Mouse (Mus musculus) embryonic facial prominence, embryonic 14.5 days (tissue): ENCODE data around the gene Rap2a. TPM values are rescaled to one million over a fixed set of nuclear protein-coding genes. Genes with fewer than 3 reads are reported as not detected.

Experiments used
- ATAC-seq: fragments of 200-750 bp; cut with Nextera tagmentation; 2 replicates; pipeline ENCODE4 v1.8.0; 2017; ENCODE audit warnings: low read depth, moderate number of reproducible peaks, moderate TSS enrichment
- DNase-seq: peaks from one replicate; pipeline ENCODE4 v3.0.0-alpha.2; 2015; ENCODE audit warnings: low spot score
- H3K27ac ChIP-seq: fragments of 300-500 bp; sonication (generic); replicated peaks from 2 replicates; pipeline ENCODE4 v1.5.1; 2014; ENCODE audit warnings: low read depth, mild to moderate bottlenecking, low read length, moderate library complexity
- H3K27me3 ChIP-seq: fragments of 300-500 bp; sonication (generic); replicated peaks from 2 replicates; pipeline ENCODE4 v1.6.1; 2014; ENCODE audit warnings: low read length; ENCODE audit not compliant: control insufficient read depth, insufficient read depth
- H3K36me3 ChIP-seq: fragments of 300-500 bp; sonication (generic); 2 replicates; pipeline ENCODE4 v1.6.1; 2014; ENCODE audit warnings: low read length, mixed read lengths; ENCODE audit not compliant: control insufficient read depth, insufficient read depth
- H3K4me1 ChIP-seq: fragments of 300-500 bp; sonication (generic); 2 replicates; pipeline ENCODE4 v1.6.1; 2014; ENCODE audit warnings: antibody characterized with exemption, low read length; ENCODE audit not compliant: control insufficient read depth, insufficient read depth
- H3K4me2 ChIP-seq: fragments of 300-500 bp; sonication (generic); 2 replicates; pipeline ENCODE4 v1.6.1; 2014; ENCODE audit warnings: low read depth, mild to moderate bottlenecking, low read length, moderate library complexity, mixed read lengths
- H3K4me3 ChIP-seq: fragments of 300-500 bp; sonication (generic); 2 replicates; pipeline ENCODE4 v1.5.1; 2014; ENCODE audit warnings: low read depth, mild to moderate bottlenecking, low read length
- H3K9ac ChIP-seq: fragments of 300-500 bp; sonication (generic); 2 replicates; pipeline ENCODE4 v1.6.1; 2014; ENCODE audit warnings: low read depth, mild to moderate bottlenecking, low read length, moderate library complexity, mixed read lengths
- H3K9me3 ChIP-seq: fragments of 300-500 bp; sonication (generic); 2 replicates; pipeline ENCODE4 v1.6.1; 2016; ENCODE audit warnings: low read length; ENCODE audit not compliant: control insufficient read depth
- WGBS: fragments of 180-500 bp; shearing (Covaris S2); extraction: QIAGEN DNeasy Blood & Tissue Kit; methylation state at CpG from one replicate; pipeline ENCODE4 v1.1.7; 2014; 5-methylcytosine and 5-hydroxymethylcytosine counted together
- polyA plus RNA-seq: library from polyadenylated mRNA; unstranded; fragments of >200 nt; fragmentation: Nextera tagmentation; extraction: Ambion mirVana; gene quantifications from 2 replicates; pipeline ENCODE4 v1.2.1, GENCODE M21; 2014

Rap2a gene
- polyA plus RNA-seq = 17.6 and 19.9 TPM in 2 replicates

DNA sequence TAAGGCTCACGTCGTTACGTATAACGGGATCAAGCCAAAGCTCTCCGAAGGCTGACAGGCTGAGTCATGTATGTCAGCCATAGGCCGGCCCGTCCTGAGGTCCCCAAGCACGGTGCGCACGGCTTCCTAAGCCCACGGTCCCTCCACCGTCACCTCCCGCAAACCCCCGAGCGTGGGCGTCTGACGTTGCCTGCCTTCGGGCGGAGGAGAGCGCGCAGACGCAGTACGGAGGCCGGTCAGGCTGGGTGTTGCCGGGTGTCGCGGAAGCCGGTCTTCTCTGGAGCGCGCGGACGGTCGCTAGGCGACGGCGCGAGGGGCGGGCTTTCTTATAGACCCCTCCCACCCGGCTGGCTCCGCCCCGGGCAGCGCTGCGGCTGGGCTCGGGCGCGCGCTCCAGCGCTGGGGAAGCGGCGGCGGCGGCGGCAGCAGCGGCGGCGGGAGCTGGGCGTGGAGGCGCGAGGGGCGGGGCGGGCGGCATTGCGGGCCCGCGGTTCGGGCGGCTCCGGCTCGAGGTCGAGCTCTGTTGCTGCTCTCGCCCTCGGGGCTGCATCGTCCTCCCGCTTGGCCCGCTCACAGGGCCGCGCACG is at the start of gene Rap2a:
Gene Rap2a, plus strand, starts transcription at position 463 of the 587 bp plus-strand sequence.
- DNase-seq = peak; percentile 98
- H3K9ac ChIP-seq = peak within 1 kb of the TSS; percentile 86
- H3K27me3 ChIP-seq = no peaks in the 10 kb centered on the region
- ATAC-seq = peak; percentile 90
- no peaks in the 10 kb centered on the region for H3K9me3 ChIP-seq
- H3K4me3 ChIP-seq = peak within 1 kb of the TSS; percentile 80
- WGBS = under 1% methylated on average over 28 of the region's 78 CpGs
- peak within 1 kb of the TSS; percentile 99 for H3K27ac ChIP-seq
- no peaks in the 10 kb centered on the region for H3K36me3 ChIP-seq
- H3K4me1 ChIP-seq = peaks cover 17% of the 10 kb centered on the region
- peak within 1 kb of the TSS; percentile 75 for H3K4me2 ChIP-seq

DNA sequence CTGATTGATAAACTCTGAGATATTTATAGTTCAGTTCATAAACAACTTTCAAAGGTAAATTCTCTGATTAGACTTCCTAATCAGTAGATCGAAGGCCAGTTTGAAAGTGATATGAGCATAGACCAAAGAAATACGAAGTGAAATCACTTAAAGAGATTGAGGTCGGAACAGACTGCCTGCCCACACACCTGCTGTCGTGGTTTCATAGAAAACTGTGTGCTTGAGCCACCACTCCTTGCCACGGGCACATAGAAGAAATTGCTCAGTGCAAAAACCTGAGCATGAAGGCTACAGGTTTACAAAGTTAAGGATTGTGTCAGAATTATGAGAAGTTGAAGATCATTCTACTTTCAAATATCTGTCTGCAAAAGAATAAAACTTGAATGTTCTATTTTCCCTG is 49.7 kb upstream of the Rap2a start:
- ATAC-seq (no peak), DNase-seq (no peak)
- H3K4me3 ChIP-seq = no peak overlapping the region
- H3K9ac ChIP-seq = no peak overlapping the region
- H3K36me3 ChIP-seq = peaks cover 68% of the 10 kb centered on the region
- no peak overlapping the region for H3K4me2 ChIP-seq
- no peaks in the 10 kb centered on the region for H3K27me3 ChIP-seq
- no peak overlapping the region for H3K27ac ChIP-seq
- 85% methylated on average over 5 of the region's 5 CpGs for WGBS
- H3K9me3 ChIP-seq = peaks cover 16% of the 10 kb centered on the region
- no peaks in the 10 kb centered on the region for H3K4me1 ChIP-seq

DNA sequence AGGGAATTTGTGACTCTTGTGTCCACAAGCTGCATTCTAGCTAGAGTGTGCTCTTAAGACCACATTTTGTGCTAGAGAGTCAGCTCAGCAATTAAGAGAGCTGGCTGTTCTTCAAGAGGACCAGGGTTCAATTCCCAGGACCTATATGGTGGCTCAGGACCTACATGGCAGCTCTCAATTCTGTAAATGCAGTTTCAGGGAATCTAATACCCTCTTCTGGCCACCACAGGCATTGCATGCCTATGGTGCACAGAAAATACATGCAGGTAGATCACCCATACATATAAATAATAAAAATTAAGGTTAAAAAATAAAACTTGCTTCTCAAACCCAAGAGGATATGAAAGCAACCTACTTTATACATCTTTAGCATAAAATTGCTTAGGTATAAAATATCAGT is 45.5 kb upstream of the Rap2a start:
- H3K4me3 ChIP-seq = no peak overlapping the region
- no peak overlapping the region for H3K9ac ChIP-seq
- H3K4me2 ChIP-seq = no peak overlapping the region
- no peak overlapping the region for H3K27ac ChIP-seq
- H3K9me3 ChIP-seq = 0 out of 2 replicates have a peak, but pooled peaks cover 3% of the 10 kb centered on the region
- H3K27me3 ChIP-seq = no peaks in the 10 kb centered on the region
- DNase-seq (no peak), ATAC-seq (no peak)
- H3K4me1 ChIP-seq = peaks cover 4% of the 10 kb centered on the region; the same call in 1 of the 2 replicates
- peaks cover 45% of the 10 kb centered on the region for H3K36me3 ChIP-seq

DNA sequence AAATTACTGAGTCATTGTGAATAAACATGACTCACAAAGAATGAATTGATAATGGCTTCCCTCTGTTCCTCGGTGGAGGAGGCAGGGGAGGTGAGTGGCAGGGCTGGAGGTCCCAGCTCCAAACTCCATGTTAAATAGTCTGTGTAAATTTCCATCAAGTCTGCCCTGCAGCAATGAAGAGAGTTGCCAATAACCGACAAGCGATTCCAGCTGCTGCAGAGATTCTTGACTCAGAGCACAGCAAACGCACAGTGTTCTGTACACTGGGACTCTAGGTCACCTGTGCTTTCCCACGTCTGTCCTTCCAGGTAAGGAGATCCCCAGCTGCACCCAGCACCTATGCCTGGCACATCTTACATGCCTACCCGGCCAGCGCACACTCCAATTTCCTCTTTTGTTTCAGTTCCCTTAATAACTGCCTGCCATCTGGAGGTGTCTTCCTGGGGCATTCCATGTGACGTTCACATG is 44.3 kb upstream of the Rap2a start:
- WGBS = 33% methylated on average over 8 of the region's 8 CpGs
- peaks cover 35% of the 10 kb centered on the region for H3K36me3 ChIP-seq
- peak overlapping the region; percentile 77 for H3K27ac ChIP-seq
- DNase-seq = peak; percentile 75
- H3K27me3 ChIP-seq = no peaks in the 10 kb centered on the region
- peaks cover 4% of the 10 kb centered on the region; the same call in 1 of the 2 replicates for H3K4me1 ChIP-seq
- H3K4me3 ChIP-seq = no peak overlapping the region
- no peak overlapping the region for H3K4me2 ChIP-seq
- 0 out of 2 replicates have a peak, but pooled peaks cover 3% of the 10 kb centered on the region for H3K9me3 ChIP-seq
- H3K9ac ChIP-seq = no peak overlapping the region
- peak; percentile 54 for ATAC-seq

DNA sequence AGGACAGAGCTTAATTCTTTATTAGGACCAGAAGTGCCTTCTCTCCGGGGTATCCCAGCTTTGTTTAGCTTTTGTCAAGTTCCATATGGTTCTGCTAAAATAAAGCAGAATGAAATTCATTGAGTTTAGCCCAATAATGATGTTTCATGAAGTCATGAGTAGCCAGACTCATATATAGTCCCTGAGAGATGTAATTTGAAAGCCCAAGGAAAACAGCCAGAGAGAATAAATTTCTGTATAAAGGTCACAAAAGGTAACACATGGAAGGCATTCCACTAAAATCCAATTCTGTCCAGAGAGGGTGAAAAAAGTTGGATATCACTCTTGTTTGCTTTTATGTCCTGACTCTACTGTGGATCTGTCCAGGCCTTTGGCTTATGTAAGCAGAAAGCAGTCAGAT is 43.4 kb upstream of the Rap2a start:
- WGBS = 43% methylated on average over 1 of the region's 1 CpGs
- peaks cover 4% of the 10 kb centered on the region; the same call in 1 of the 2 replicates for H3K4me1 ChIP-seq
- H3K27me3 ChIP-seq = no peaks in the 10 kb centered on the region
- DNase-seq (peak; percentile 55), ATAC-seq (no peak)
- 0 out of 2 replicates have a peak, but pooled peaks cover 3% of the 10 kb centered on the region for H3K9me3 ChIP-seq
- H3K27ac ChIP-seq = no peak overlapping the region
- no peak overlapping the region for H3K9ac ChIP-seq
- no peak overlapping the region for H3K4me3 ChIP-seq
- H3K4me2 ChIP-seq = no peak overlapping the region
- peaks cover 27% of the 10 kb centered on the region; the same call in 1 of the 2 replicates for H3K36me3 ChIP-seq

DNA sequence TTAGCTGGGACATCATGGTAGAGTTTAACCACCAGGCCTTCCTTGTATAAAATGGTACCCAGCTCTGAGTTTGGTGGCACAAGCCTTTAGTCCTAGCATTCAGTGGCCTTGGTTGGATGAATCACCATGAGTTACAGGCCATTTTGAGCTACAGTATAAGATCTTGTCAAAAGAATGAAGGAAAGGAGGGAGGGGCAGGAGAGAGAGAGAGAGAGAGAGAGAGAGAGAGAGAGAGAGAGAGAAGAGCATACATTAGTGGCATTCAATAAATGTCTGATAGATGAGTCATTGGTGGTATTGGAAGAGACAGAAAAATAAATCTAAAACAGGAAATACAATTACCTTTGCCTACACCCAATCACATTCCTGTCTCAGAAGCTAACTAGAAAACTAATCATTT is 37.5 kb upstream of the Rap2a start:
- DNase-seq (no peak), ATAC-seq (no peak)
- H3K9ac ChIP-seq = no peak overlapping the region
- H3K4me2 ChIP-seq = no peak overlapping the region
- 0 out of 2 replicates have a peak, but pooled peaks cover 3% of the 10 kb centered on the region for H3K9me3 ChIP-seq
- no peak overlapping the region for H3K4me3 ChIP-seq
- H3K27ac ChIP-seq = no peak overlapping the region
- H3K27me3 ChIP-seq = no peaks in the 10 kb centered on the region
- peaks cover 7% of the 10 kb centered on the region; the same call in 1 of the 2 replicates for H3K36me3 ChIP-seq
- H3K4me1 ChIP-seq = no peaks in the 10 kb centered on the region

DNA sequence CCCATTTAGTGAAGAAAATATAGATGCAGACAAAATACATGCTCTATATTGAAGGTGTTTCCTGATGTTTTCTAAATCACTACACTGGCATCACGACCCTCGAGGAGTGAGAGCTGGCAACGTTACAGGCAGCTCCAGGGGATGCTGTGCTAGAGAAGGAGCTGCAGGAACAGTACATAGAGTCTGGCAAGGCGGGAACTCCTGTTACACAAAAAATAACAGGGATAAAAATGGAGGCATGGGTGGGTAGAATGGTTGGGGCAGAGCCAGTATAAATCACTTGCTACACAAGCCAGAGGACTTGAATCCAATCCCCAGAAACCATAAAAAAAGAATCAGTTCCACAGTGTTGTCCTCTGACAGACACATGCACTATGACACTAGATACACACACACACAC is 37.0 kb upstream of the Rap2a start:
- Histone ChIP-seq H3K4me2 (no peak overlapping the region), H3K27me3 (no peaks in the 10 kb centered on the region), H3K36me3 (0 out of 2 replicates have a peak, but pooled peaks cover 2% of the 10 kb centered on the region), H3K9me3 (0 out of 2 replicates have a peak, but pooled peaks cover 3% of the 10 kb centered on the region), H3K9ac (no peak overlapping the region), H3K27ac (no peak overlapping the region), H3K4me1 (no peaks in the 10 kb centered on the region), H3K4me3 (no peak overlapping the region)
- DNase-seq = no peak
- WGBS = 73% methylated on average over 4 of the region's 4 CpGs
- ATAC-seq = no peak

DNA sequence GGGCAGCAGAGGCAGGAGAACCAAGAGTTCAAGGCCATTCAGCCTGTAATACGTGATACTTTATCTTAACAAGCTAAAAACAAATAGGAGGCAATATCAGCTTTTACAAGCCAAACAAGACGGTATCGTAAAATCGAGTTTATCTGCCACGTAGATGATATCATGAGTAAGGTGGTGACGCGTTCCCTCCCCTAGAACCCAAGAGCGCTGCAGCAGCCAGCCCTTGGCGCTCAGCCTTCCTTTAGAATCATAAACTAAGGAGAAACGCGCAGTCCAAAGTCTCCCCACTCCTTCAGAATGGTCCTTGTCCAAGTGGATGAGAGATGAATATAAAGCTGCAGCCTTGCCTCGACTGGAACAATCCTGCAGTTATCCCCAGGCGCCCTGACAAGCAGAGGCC is 36.4 kb upstream of the Rap2a start:
- peak; percentile 36 for DNase-seq
- no peak overlapping the region for H3K4me2 ChIP-seq
- no peaks in the 10 kb centered on the region for H3K4me1 ChIP-seq
- no peaks in the 10 kb centered on the region for H3K36me3 ChIP-seq
- no peak overlapping the region for H3K27ac ChIP-seq
- H3K27me3 ChIP-seq = no peaks in the 10 kb centered on the region
- H3K4me3 ChIP-seq = no peak overlapping the region
- H3K9ac ChIP-seq = no peak overlapping the region
- H3K9me3 ChIP-seq = 0 out of 2 replicates have a peak, but pooled peaks cover 2% of the 10 kb centered on the region
- no peak for ATAC-seq
- WGBS = 82% methylated on average over 13 of the region's 13 CpGs

DNA sequence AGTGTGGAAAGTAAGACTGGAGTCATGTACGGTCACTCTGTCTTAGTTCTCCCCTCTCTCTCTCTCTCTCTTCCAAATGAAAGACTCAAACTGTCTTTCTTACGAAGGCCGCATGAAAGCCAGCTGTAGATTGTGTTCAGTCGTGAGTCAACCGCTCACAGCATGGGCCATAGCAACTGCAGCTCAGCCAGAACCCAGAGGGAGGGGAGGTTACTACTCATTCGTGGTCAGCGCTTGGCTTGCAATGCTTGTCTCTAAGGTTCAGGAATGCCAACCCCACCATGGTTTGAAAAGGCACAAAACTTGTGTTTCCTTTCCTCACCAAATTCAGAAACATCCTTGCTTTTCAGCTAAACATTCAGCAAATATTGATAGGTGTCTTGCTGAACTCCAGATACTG is 24.0 kb upstream of the Rap2a start:
- Histone ChIP-seq H3K27ac (no peak overlapping the region), H3K27me3 (no peaks in the 10 kb centered on the region), H3K36me3 (no peaks in the 10 kb centered on the region), H3K9ac (no peak overlapping the region), H3K4me1 (no peaks in the 10 kb centered on the region), H3K4me2 (no peak overlapping the region), H3K9me3 (peaks cover 16% of the 10 kb centered on the region; the same call in 1 of the 2 replicates), H3K4me3 (no peak overlapping the region)
- no peak for ATAC-seq
- WGBS = 74% methylated on average over 7 of the region's 7 CpGs
- DNase-seq = no peak
